Comparison of ENCODE assay signal across 12 mouse cellular contexts in the genomic region with DNA sequence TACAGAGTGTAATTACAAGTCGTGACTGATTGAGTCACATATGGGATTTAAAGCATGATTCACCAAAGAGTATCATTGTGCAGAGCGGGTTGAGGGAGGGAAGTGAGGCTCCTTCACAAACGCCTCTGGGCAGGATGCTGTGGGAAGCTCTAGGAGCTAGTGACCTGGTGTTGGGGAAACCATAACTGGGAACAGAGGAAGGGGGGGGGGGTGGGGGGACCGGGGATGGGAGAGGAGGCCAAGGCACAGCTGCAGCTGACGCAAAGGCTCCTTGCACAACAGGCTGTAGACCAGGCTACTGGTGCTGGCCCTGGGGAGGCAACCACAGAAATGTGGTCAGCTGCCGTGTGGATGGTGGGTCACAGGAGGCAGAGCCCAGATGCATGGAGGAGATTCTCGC.
DNase-seq lines count a peak whose midpoint lies in the region; ATAC-seq and TF ChIP-seq lines count a peak whose summit lies in the region.
"Had no signal": no experiment of that assay in that cellular context is flagged by ENCODE, and none has a peak within 500 bp of the region (broad histone marks: within the 10 kb centered on the region; RNA-seq: fewer than 3 reads in every experiment).

No protein-coding gene starts in this region.

- no peak overlapping the region for H3K4me2 ChIP-seq in heart, embryonic 12.5 days
- H3K4me2 ChIP-seq in lung, postnatal 0 days (replicated peaks; ENCODE audit: low read depth, low read length), result no peak overlapping the region
- H3K4me2 ChIP-seq in forebrain, embryonic 11.5 days (ENCODE audit: low read depth, low read length, severe bottlenecking), result no peak overlapping the region
- H3K4me2 ChIP-seq: intestine, embryonic 15.5 days had no signal

- H3K9me3 ChIP-seq in heart, embryonic 12.5 days (replicated peaks), result no peaks in the 10 kb centered on the region
- no peaks in the 10 kb centered on the region for H3K9me3 ChIP-seq in lung, postnatal 0 days (ENCODE audit: low read length)
- H3K9me3 ChIP-seq in forebrain, embryonic 11.5 days (ENCODE audit: control insufficient read depth, low read length), result no peaks in the 10 kb centered on the region
- H3K9me3 ChIP-seq: intestine, embryonic 15.5 days had no signal

- DNase-seq in heart, postnatal 10 days, result peak; percentile 29 to 35
- peak; percentile 30 for DNase-seq in lung, postnatal 0 days (ENCODE audit: low spot score)
- DNase-seq in lung, postnatal 36 days, result no peak
- DNase-seq in thymus, postnatal 36 days, result no peak
- DNase-seq in forebrain, embryonic 11.5 days (ENCODE audit: low spot score), result no peak
- DNase-seq: cerebellum, adult 9-11 months; left cerebral cortex, postnatal 4 days; midbrain, embryonic 14.5 days had no signal

- WGBS in heart, embryonic 12.5 days, result 50% methylated on average over 7 of the region's 7 CpGs
- 45% methylated on average over 7 of the region's 7 CpGs for WGBS in lung, postnatal 0 days
- 71% methylated on average over 7 of the region's 7 CpGs for WGBS in forebrain, embryonic 11.5 days

- no peak overlapping the region for H3K27ac ChIP-seq in heart, embryonic 12.5 days (ENCODE audit: poor library complexity, severe bottlenecking)
- H3K27ac ChIP-seq in lung, postnatal 0 days (ENCODE audit: low read length), result no peak overlapping the region
- 0 out of 2 replicates have a peak overlapping the region, but pooled peaks have one; percentile 40 for H3K27ac ChIP-seq in cortical plate, adult 2 months (ENCODE audit: insufficient read depth, low read length)
- H3K27ac ChIP-seq in forebrain, embryonic 11.5 days (ENCODE audit: low read depth, low read length), result no peak overlapping the region
- H3K27ac ChIP-seq: intestine, embryonic 15.5 days had no signal

- H3K4me1 ChIP-seq in heart, embryonic 12.5 days (replicated peaks), result peaks cover 21% of the 10 kb centered on the region
- H3K4me1 ChIP-seq in lung, postnatal 0 days (ENCODE audit: insufficient read depth, low read depth, low read length), result peaks cover 7% of the 10 kb centered on the region; the same call in 1 of the 2 replicates
- peaks cover 10% of the 10 kb centered on the region for H3K4me1 ChIP-seq in cortical plate, adult 2 months (ENCODE audit: control insufficient read depth, insufficient read depth, low read length)
- H3K4me1 ChIP-seq in forebrain, embryonic 11.5 days (replicated peaks; ENCODE audit: control insufficient read depth, insufficient read depth, low read length), result no peaks in the 10 kb centered on the region

- TF ChIP-seq EP300 in lung, postnatal 0 days (IDR thresholded peaks at IDR 0.05), result no peak

- no peak for TF ChIP-seq POLR2A in cortical plate, adult 2 months (IDR thresholded peaks at IDR 0.05; ENCODE audit: extremely low read depth, insufficient read depth, low read length)

- no peaks in the 10 kb centered on the region for H3K27me3 ChIP-seq in heart, embryonic 12.5 days (replicated peaks)
- H3K27me3 ChIP-seq in lung, postnatal 0 days (replicated peaks; ENCODE audit: insufficient read depth, low read length), result no peaks in the 10 kb centered on the region
- H3K27me3 ChIP-seq in forebrain, embryonic 11.5 days (ENCODE audit: control insufficient read depth, insufficient read depth, low read length), result no peaks in the 10 kb centered on the region
- H3K27me3 ChIP-seq: intestine, embryonic 15.5 days had no signal

- intact Hi-C loops in heart, postnatal 10 days (cut with DNase I), result no loop called here

- H3K9ac ChIP-seq in heart, embryonic 12.5 days, result no peak overlapping the region
- no peak overlapping the region for H3K9ac ChIP-seq in lung, postnatal 0 days (replicated peaks; ENCODE audit: low read depth)
- no peak overlapping the region for H3K9ac ChIP-seq in forebrain, embryonic 11.5 days (ENCODE audit: low read length)
- H3K9ac ChIP-seq: intestine, embryonic 15.5 days had no signal

- no peaks in the 10 kb centered on the region for H3K36me3 ChIP-seq in heart, embryonic 12.5 days
- H3K36me3 ChIP-seq in lung, postnatal 0 days (ENCODE audit: insufficient read depth, low read length), result no peaks in the 10 kb centered on the region
- no peaks in the 10 kb centered on the region for H3K36me3 ChIP-seq in forebrain, embryonic 11.5 days (ENCODE audit: control insufficient read depth, insufficient read depth, low read length)
- H3K36me3 ChIP-seq: intestine, embryonic 15.5 days had no signal

- H3K4me3 ChIP-seq in heart, embryonic 12.5 days, result no peak overlapping the region
- H3K4me3 ChIP-seq in lung, postnatal 0 days (ENCODE audit: low read depth, low read length), result no peak overlapping the region
- no peak overlapping the region for H3K4me3 ChIP-seq in cortical plate, adult 2 months (ENCODE audit: insufficient read depth, low read length)
- no peak overlapping the region for H3K4me3 ChIP-seq in forebrain, embryonic 11.5 days (ENCODE audit: low read depth, low read length)
- H3K4me3 ChIP-seq: intestine, embryonic 15.5 days had no signal

- no peak for ATAC-seq in heart, embryonic 12.5 days (ENCODE audit: insufficient number of reproducible peaks, low FRiP score)
- peak; percentile 76 for ATAC-seq in lung, postnatal 0 days
- ATAC-seq in megakaryocyte progenitor cell, adult 5-6 weeks (replicated peaks; ENCODE audit: poor library complexity), result peak; percentile 95
- no peak for ATAC-seq in forebrain, embryonic 11.5 days (replicated peaks; ENCODE audit: low FRiP score)
- ATAC-seq: intestine, embryonic 15.5 days had no signal

- TF ChIP-seq CTCF in lung, postnatal 0 days (IDR thresholded peaks at IDR 0.05), result no peak
- no peak for TF ChIP-seq CTCF in cortical plate, adult 2 months (IDR thresholded peaks at IDR 0.05; ENCODE audit: extremely low read depth, insufficient read depth, low read length)

Comparison
In these comparisons a context has a peak if more than half of its experiments do, and no peak if none do; other contexts are left out.
1. DNase-seq: peak in heart, postnatal 10 days (2 of 2) and lung, postnatal 0 days (single experiment); none in lung, postnatal 36 days (single experiment), thymus, postnatal 36 days (0 of 2) and forebrain, embryonic 11.5 days (single experiment).
2. ATAC-seq: peak in lung, postnatal 0 days (single experiment) and megakaryocyte progenitor cell, adult 5-6 weeks (single experiment); none in heart, embryonic 12.5 days (single experiment) and forebrain, embryonic 11.5 days (single experiment).